Mouse (Mus musculus): Measurements from ENCODE around the gene Med25.

- no peak for TF ChIP-seq EP300 (IDR thresholded peaks at IDR 0.05; ENCODE audit: insufficient read depth, low read depth, low read length)
- no peak for TF ChIP-seq POLR2A (IDR thresholded peaks at IDR 0.05; ENCODE audit: insufficient read depth, low read depth, low read length)
These were observed 30.1 kb downstream of the Med25 start for GRCm38 (mm10) chr7:44862434-44862833.

Data from heart, adult 2 months (tissue).